Mouse (Mus musculus) brain, embryonic 18.5 days (tissue): ENCODE measurements around the gene Ldb2.

Experiments
- DNase-seq: peaks from one replicate; pipeline ENCODE4 v3.0.0-alpha.2; 2012; ENCODE audit warnings: low read depth, low spot score

The Ldb2 gene

GRCm38 (mm10) chr5:44548468-44548867 lies 251.0 kb downstream of the Ldb2 start:
- no peak for DNase-seq

GRCm38 (mm10) chr5:44543472-44544132 lies 255.9 kb downstream of the Ldb2 start:
- no peak for DNase-seq

- no peak for DNase-seq
Measured at GRCm38 (mm10) chr5:44541748-44542147, 257.7 kb downstream of the Ldb2 start.

GRCm38 (mm10) chr5:44538687-44539086 lies 260.8 kb downstream of the Ldb2 start:
- no peak for DNase-seq

GRCm38 (mm10) chr5:44538000-44538395 lies 261.5 kb downstream of the Ldb2 start:
- DNase-seq = peak; percentile 96

- DNase-seq = no peak
Measured at GRCm38 (mm10) chr5:44537316-44537999, 262.0 kb downstream of the Ldb2 start.

- DNase-seq = no peak
Measured at GRCm38 (mm10) chr5:44529466-44529865, 270.0 kb downstream of the Ldb2 start.

- DNase-seq = no peak
Measured at GRCm38 (mm10) chr5:44529001-44529400, 270.5 kb downstream of the Ldb2 start.

GRCm38 (mm10) chr5:44505221-44505620 lies 294.3 kb downstream of the Ldb2 start:
- DNase-seq = no peak

- no peak for DNase-seq
Measured at GRCm38 (mm10) chr5:44504786-44505185, 294.7 kb downstream of the Ldb2 start.

GRCm38 (mm10) chr5:44498229-44498628 lies 301.3 kb downstream of the Ldb2 start:
- DNase-seq = no peak

GRCm38 (mm10) chr5:44496854-44497253 lies 302.6 kb downstream of the Ldb2 start:
- DNase-seq = no peak

- no peak for DNase-seq
Measured at GRCm38 (mm10) chr5:44495092-44495491, 304.4 kb downstream of the Ldb2 start.

GRCm38 (mm10) chr5:44494133-44494532 lies 305.3 kb downstream of the Ldb2 start:
- no peak for DNase-seq

- no peak for DNase-seq
Measured at GRCm38 (mm10) chr5:44491526-44491925, 308.0 kb downstream of the Ldb2 start.

GRCm38 (mm10) chr5:44490462-44490861 lies 309.0 kb downstream of the Ldb2 start:
- DNase-seq = no peak

GRCm38 (mm10) chr5:44483426-44484106 lies 315.9 kb downstream of the Ldb2 start:
- DNase-seq = peak; percentile 58

GRCm38 (mm10) chr5:44481406-44481805 lies 318.1 kb downstream of the Ldb2 start:
- no peak for DNase-seq

- DNase-seq = no peak
Measured at GRCm38 (mm10) chr5:44476356-44476755, 323.1 kb downstream of the Ldb2 start.

GRCm38 (mm10) chr5:44475543-44475942 lies 323.9 kb downstream of the Ldb2 start:
- no peak for DNase-seq

- peak; percentile 50 for DNase-seq
Measured at GRCm38 (mm10) chr5:44473857-44474762, 325.4 kb downstream of the Ldb2 start.

- no peak for DNase-seq
Measured at GRCm38 (mm10) chr5:44465238-44465637, 334.2 kb downstream of the Ldb2 start.
